Mouse (Mus musculus): ENCODE data around the gene Olfr313. TPM values are rescaled to one million over a fixed set of nuclear protein-coding genes. Genes with fewer than 3 reads are reported as not detected.

Gene Olfr313
- total RNA-seq, 2 experiments from 2014 or later = not detected

DNA sequence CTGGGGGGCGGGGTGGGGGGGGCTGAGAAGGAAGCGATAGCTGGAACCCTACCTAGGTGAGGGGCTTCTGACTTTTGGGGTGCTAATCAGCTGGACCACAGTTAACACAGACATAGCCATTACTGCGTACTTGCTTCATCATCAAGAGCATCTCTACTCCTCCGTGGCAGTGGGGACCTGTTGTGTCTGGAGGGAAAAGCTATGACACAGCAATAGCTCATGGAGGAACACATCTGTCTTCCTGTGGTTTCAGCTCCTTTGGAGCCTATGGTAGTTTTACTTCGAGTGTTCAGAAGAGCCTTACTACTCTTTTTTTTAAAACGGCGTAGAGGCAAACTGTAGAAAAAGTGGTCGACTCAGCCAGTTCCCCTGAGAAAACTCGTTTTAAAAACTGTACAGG is 32.8 kb downstream of the Olfr313 start:
- DNase-seq (ENCODE audit: low spot score) = no peak

DNA sequence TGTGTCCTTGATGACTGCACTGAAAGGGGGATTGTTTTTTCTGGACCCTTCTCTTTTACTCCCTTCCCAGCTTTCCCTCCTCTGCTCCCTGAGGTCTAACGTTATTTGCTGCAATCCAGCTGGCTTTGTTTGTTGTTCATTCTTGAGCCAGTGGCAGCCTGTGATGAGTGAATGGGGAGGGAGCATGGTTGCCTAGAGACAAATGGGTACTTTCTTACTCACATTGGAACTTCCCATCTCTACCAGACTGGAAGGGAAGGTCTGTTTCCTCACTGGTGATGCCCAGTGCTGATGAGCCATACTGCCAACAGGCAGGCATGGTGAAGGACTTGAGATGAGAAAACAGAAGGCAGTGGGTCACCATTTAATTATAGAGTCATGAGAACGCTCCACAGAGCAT is 34.9 kb downstream of the Olfr313 start:
- DNase-seq (ENCODE audit: low spot score) = no peak

DNA sequence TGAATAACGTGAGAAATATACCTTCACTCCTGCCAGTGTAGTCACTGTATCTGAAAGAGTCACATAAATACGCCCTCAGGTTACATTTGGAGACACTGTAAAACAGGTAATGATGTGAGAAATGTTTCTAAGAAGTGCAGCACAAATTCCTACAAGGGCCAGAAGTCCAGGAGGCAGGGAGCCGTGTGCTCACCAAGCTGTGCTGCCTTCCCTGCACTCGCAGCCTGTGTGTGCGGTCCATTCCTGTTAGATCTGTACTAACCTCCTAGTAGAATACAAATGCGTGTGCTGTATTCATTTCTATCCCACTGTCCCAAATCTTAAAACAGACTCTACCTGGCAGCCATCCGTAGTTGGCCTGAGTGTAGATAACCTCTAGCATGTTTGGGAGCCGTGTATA is 45.9 kb downstream of the Olfr313 start:
- DNase-seq (ENCODE audit: low spot score) = no peak

DNA sequence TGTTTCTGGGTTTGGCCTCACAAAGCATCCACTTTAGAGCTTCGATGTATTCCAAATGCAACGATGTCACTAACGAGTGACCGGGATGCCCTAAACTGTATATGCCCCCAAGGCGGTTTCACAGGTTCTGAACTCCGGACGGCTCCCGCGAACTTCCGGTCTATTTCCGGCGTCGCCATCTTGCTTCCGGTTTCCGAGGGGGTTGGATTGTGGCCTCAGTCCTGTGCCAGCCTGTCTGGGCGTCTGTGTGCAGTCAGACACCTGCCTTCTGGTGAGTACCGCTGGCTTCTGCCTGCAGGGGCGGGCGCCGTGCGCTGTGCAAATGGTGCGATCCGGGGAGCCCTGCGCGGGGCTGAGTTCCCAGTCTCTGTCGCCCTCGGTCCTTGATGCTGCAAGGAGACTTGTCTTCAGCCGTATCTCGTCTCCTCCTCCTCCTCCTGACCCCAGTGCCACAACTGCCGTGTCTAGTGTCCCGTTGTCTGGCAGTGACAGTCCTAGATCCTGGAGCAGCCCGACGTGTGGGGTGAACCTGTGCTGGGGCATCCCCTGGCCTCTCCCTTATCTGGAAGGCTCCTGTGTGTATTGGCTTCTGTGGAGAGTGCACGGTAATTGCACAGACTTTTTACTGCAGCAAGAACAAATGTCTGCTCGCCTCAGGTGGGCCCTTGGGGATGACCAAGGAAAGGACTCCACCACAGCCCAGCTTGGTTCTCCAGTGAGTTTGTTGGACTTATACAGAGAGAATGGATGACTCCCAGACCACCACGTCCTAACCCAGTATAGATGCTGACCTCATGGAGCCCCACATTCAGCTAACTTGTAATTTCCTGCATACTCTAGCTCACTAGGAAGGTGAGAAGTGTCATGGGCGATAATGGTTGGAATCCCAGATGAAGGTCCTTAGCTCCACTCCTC is 52.5 kb downstream of the Olfr313 start, which contains the start of gene 2810021J22Rik:
Gene 2810021J22Rik, plus strand, starts transcription at position 178 of the 915 bp plus-strand sequence.
- DNase-seq (ENCODE audit: low spot score) = peak; percentile 68

DNA sequence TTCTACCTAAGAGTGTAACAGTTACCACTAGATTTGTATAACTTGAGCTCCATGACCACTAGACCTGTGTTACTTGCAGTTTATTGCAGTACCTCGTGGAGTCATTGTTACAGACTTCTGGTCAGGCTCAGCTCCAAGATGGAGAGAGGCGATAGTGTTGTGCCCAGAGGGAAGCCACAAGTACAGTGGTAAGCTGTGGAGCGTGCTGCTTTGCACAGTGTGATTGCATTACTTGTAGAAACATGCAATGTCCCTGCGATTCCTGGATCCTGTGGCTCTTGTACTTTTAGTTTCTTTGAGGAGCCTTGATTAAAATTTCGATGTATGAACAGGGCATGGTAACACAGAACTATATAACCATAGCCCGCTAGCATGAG is 53.1 kb downstream of the Olfr313 start:
- no peak for DNase-seq (ENCODE audit: low spot score)

Other genes with a start within 250 kb of the Olfr313 start
- gene Olfr224, start 244.4 kb upstream of the Olfr313 start, total RNA-seq (2021) = not detected
- gene Olfr325, start 237.3 kb upstream of the Olfr313 start, total RNA-seq (2021) = not detected
- not detected for gene Olfr324, start 219.9 kb upstream of the Olfr313 start, total RNA-seq (2021)
- not detected for gene 2210407C18Rik, start 198.9 kb upstream of the Olfr313 start, total RNA-seq (2021)
- gene Olfr323, start 184.5 kb upstream of the Olfr313 start, total RNA-seq (2021) = not detected
- gene Trim58, start 174.5 kb upstream of the Olfr313 start, total RNA-seq (2021) = not detected
- not detected for gene Olfr322, start 156.2 kb upstream of the Olfr313 start, total RNA-seq (2021)
- not detected for gene Olfr320, start 133.9 kb upstream of the Olfr313 start, total RNA-seq (2021)
- gene Olfr319, start 115.8 kb upstream of the Olfr313 start, total RNA-seq (2021) = not detected
- gene Olfr318, start 91.0 kb upstream of the Olfr313 start, total RNA-seq (2021) = not detected
- not detected for gene Olfr317, start 75.8 kb upstream of the Olfr313 start, total RNA-seq (2021)
- gene Olfr316, start 62.3 kb upstream of the Olfr313 start, total RNA-seq (2021) = not detected
- not detected for gene Olfr315, start 41.8 kb upstream of the Olfr313 start, total RNA-seq (2021)
- not detected for gene Olfr314, start 32.0 kb upstream of the Olfr313 start, total RNA-seq (2021)
- not detected for gene Fam183b, start 13.0 kb upstream of the Olfr313 start, total RNA-seq (2021)
- gene Olfr312, start 14.2 kb downstream of the Olfr313 start, total RNA-seq (2021) = not detected
- gene Olfr311, start 24.3 kb downstream of the Olfr313 start, total RNA-seq (2021) = not detected
- gene Gm12258, start 32.2 kb downstream of the Olfr313 start, total RNA-seq (2021) = under 1 TPM; 0.78 TPM
- 1 to 10 TPM in 1 of 2 experiments, under 1 TPM in 1; 0.82 to 1.2 TPM for gene 2810021J22Rik, start 52.2 kb downstream of the Olfr313 start, total RNA-seq (2021)
- 1 to 10 TPM; 2.8 to 3.1 TPM for gene Zfp39, start 89.2 kb downstream of the Olfr313 start, total RNA-seq (2021)
- not detected for gene Btnl10, start 102.9 kb downstream of the Olfr313 start, total RNA-seq (2021)
- 10 to 100 TPM; 88.8 to 90.3 TPM for gene Rnf187, start 123.9 kb downstream of the Olfr313 start, total RNA-seq (2021)
- gene Hist3h2ba, start 133.9 kb downstream of the Olfr313 start, total RNA-seq (2021) = under 1 TPM; 0.62 to 0.97 TPM
- gene Hist3h2a, start 139.7 kb downstream of the Olfr313 start, total RNA-seq (2021) = 10 to 100 TPM in 1 of 2 experiments, 1 to 10 TPM in 1; 9.1 to 11.1 TPM
- under 1 TPM; 0.31 to 0.41 TPM for gene Trim17, start 139.7 kb downstream of the Olfr313 start, total RNA-seq (2021)
- 1 to 10 TPM; 5.9 to 6.5 TPM for gene Trim11, start 163.1 kb downstream of the Olfr313 start, total RNA-seq (2021)